Mouse (Mus musculus) kidney, adult 18-20 months (tissue): ENCODE measurements around the gene Zfp97.
"Not testable (repeated sequence)": the region's sequence is repeated elsewhere in the genome, so short reads cannot be mapped to it uniquely, and the experiment has no call there.

Source experiments
- DNase-seq: peaks from one replicate; pipeline ENCODE4 v3.0.0; 2021

The Zfp97 gene

GRCm38 (mm10) chr17:17120830-17121502, at the start of gene Zfp97:
Zfp97 (plus strand) TSS chr17:17121415.
- not testable (repeated sequence) for DNase-seq

GRCm38 (mm10) chr17:17178757-17179413, 57.7 kb downstream of the Zfp97 start:
- DNase-seq: not testable (repeated sequence)

DNA sequence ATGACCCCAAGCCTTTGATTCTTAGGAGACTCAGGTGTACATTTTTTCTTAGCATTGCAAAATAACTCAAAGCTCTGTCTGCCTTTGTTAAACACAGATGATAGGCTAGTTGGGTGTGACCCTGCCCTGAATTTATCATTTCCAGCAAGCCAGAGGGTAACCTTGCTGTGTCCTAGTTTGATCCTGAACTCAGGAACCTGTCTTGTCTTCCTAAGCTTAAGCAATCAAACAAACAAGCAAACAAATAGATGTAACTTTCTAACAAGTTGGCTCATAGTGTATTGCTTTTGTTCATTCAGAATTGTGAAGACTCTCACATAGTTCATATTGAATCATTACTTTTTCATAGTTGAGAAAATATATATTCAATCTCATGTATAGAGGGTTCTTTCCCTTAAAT, 73.5 kb downstream of the Zfp97 start:
- DNase-seq: not testable (repeated sequence)

GRCm38 (mm10) chr17:17195178-17195577, 74.0 kb downstream of the Zfp97 start:
- DNase-seq: no peak

DNA sequence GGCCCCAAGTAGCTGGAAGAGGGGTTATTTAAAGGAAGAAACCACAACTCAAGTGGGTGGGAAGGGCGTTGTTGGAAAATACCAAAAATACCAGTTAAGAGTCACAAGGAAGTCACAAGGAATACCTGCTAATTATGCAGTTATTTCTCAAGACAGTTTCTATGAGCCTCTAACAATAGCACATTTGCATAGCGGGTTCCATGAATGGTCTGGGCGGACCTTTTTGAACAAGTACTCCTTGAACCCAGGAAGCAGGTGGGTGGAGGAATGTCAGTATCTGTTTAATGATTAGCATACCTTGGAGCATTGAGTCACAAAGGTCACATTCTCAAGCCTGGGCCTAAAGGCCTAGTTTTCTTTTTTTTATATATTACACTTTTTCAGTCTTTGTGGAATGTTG, 74.9 kb downstream of the Zfp97 start:
- DNase-seq: not testable (repeated sequence)
